Mouse (Mus musculus): Measurements from ENCODE around the gene Mrpl20.
"Not testable (repeated sequence)": the region's sequence is repeated elsewhere in the genome, so short reads cannot be mapped to it uniquely, and the experiment has no call there.

The Mrpl20 gene

DNA sequence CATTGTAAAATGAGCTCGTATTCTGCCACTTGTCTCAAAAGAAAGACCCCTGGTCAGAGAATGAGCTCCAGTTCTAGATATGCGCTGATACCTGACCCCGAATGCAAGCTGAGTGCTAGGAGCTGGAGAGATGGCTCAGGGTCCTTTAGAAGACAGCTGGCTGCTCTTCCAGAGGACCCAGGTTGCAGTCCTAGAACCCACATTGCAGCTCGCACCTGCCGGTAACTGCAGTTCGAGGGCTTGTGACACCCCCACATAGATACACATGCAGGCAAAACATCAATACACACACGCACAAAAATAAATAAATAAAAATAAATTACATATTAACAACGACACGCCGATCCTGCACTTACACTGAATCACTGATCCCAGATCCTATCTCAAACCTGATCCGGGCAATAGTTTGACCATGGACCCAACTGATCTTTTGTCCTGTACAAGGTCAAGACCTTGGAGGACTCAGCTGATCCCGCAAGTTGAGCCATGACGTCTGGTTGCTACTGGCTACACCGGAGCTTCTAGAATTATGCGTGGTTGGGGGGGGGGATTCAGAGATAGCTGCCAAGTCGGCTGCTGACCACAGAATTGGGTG is 19.1 kb upstream of the Mrpl20 start:
- DNase-seq (ENCODE audit: low read depth, low spot score), result no peak

DNA sequence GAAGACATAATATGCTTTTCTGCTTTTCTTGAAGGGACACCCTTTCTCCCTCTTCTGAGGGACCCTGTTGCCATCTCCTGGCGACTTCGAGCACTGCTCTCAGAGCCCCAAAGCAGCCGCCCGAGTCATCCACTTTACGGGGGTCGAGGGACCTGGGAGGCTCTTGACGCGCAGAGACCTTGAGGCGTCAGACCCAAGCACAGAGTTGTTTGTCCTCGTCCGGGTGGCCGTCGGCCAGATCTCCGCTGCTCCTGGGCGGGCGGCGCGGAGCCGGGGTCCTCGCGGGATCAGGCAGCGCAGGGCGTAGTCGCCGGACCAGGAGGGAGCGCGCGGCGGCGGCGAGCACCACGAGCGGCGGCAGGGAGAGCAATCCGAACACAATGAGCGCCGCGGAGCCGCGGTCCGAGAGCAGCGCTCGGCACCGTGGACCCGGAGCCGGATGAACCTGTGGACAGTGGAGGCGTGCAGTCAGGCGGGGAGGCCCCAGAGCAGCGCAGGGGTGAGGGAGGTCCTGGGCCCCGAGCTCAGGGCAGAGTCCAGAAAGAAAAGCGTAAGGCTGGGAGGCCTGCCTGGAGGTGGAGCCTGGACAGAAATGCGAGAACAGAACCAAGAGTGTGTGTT is 18.5 kb upstream of the Mrpl20 start:
- peak; percentile 86 for DNase-seq (ENCODE audit: low read depth, low spot score)

DNA sequence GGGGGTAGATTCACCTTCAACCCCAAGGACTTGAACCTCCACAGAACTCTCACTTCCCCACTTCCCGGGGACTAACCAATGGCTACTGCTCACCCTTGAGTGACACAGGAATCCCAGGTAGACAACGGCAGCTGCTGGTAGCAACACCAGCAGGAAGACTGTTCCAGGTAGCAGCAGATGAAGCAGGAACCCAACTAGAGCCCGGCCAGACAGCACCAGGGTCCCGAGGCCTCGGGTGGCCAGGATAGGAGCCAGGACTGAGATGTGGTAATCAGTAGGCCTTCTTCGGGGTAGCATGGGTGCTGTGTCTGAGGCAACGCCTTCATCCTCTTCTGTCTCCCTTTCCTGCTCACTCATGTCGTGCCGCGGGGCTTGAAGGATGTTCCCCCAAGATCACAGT is 17.4 kb upstream of the Mrpl20 start:
- no peak for DNase-seq (ENCODE audit: low read depth, low spot score)

DNA sequence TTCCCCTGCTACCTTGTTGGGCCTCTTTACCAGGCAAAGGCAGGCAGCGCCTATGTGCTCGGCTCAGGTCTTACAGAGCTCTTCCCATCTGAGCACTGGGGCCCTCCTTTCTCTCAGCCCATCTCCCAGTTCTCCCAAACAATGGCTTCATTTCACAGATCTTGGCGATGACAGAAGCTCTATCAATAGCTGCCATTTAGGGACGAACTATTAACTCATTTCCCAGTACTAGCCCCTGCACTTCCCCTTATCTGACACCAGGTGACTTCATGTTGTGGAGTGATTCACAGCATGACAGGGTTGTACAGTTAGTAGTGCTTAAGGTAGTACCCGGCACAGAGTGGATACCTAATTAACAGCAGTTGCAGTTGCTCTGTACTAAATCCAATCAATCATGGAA is 16.9 kb upstream of the Mrpl20 start, which contains the start of gene Tmem88b:
Gene Tmem88b, minus strand, starts transcription at position 56 of the 400 bp plus-strand sequence.
- peak; percentile 55 for DNase-seq (ENCODE audit: low read depth, low spot score)

DNA sequence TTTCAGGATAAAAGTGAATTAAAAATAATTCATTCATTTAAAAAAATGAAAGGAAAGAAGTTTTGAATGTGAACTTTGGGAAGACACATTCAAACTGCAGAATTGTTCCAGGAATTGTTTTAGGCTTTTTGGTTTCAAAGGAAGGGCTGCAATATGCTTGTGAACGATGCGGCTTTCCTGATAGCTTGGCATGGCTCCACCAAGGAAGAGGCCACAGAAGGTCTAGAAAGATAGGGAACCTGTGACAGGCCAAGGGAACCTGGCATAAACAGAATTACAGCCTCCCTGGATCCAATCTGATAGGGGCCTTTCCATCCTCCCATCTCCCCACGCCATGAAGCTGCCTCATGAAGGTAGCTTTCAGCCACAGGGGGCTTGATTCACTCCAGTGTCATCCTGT is 14.4 kb upstream of the Mrpl20 start:
- no peak for DNase-seq (ENCODE audit: low read depth, low spot score)

DNA sequence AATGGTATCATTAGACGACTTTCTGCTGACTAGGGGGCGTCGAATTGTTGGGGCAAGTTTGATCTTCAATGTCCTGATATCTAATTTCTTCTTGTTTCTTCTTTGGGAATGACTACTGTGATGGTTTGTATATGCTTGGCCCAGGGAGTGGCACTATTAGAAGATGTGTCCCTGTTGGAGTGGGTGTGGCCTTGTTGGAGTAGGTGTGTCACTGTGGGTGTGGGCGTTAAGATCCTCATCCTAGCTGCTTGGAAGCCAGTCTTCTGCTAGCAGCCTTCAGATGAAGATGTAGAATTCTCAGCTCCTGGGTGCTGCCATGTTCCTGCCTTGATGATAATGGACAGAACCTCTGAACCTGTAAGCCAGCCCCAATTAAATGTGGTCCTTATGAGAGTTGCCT is 13.8 kb upstream of the Mrpl20 start:
- DNase-seq (ENCODE audit: low read depth, low spot score), result not testable (repeated sequence)

DNA sequence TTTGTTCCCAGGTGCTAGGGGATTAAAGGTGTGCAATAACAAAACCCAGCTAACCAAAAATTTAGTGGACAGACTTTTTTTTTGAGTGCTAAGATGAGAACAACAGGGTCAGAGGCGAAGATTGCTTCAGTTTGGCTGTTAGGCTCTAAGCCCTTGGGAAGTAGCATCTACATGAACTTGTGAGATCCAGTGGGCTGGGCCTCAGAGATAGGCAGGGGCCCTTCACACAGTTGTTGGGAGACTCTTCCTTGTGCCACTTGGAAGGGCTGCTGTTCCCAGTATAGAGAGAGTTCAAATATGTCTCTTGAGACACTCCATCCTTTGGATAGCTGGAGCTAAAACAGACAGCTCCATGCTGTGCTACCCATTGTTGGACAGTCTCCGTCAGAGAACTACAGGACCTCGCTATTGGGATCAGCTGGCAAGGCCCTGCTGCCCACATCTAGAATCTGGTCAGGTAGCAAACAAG is 12.6 kb upstream of the Mrpl20 start, which contains the start of gene Ankrd65:
Gene Ankrd65, plus strand, starts transcription at position 419 of the 469 bp plus-strand sequence.
- DNase-seq (ENCODE audit: low read depth, low spot score), result no peak

DNA sequence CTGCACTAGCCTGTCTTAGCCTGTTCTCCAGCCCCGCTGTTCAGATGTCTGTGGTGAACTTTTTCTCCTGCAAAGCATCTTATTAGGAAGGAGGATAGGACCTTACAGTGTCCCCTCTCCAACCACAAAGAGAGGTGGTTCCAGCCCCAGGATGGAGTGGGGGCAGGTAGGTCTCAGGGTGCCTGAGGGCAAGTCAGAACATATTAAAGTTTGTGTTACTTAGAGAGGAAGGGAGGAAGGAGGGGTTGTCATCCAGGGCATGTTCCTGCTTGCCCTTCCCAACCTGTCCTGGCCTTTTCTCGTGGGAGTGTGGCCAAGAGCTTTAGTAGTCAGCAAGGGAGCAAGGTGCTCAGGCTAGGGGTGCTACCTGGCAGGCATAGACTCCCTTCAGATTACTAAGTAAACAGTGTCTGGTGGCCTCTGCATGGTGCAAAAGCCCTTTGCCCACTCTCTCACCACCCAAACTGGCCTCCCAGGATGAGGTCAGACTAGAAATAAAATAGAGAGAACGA is 12.0 kb upstream of the Mrpl20 start:
- DNase-seq (ENCODE audit: low read depth, low spot score), result no peak

DNA sequence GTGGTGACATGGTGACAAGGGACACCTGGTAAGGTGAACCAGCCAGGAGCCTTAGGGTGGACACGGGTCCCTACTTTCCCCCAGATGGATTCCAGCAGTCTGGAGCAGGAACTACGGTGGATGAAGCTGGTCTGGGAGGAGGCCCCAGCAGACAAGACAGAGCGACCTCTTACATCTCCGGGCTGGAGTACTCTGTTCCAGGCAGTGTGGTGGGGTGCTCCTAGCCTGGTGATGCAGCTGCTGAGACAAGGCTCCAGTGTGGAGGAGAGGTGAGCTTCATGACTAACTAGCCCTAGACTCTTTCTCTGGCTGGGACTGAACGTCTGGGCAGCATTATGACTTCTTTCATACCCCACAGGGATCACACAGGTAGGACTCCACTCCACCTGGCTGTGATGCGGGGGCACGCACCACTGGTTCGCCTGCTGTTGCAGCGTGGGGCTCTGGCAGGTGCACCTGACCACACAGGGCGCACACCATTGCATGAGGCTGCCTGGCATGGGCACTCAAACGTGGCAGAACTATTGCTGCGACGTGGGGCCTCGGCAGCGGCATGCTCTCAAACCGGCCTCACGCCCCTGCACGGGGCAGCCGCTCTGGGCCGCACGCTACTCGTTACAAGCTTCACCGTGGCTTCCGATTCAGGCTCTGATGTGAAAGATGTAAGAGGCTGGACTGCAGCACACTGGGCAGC is 11.3 kb upstream of the Mrpl20 start:
- DNase-seq (ENCODE audit: low read depth, low spot score), result no peak

DNA sequence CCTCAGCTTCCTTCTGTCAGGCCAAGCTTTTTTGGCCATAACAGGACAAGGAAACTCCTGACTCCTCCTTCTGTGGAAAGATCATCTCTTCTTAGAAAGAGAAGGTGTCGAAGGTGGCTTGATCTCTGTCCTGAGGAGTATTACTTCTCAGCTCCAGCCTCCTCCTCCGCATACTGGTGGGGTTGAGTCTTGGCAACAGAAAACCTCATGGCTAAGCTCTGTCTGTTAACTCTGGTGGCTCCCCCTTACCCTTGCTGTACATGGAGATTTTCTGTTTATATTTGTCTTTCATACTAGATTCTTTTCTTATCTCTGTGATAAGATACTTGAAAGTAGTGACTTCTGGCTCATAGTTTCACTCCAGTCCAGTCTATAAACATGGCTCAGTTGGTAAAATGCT is 8.9 kb upstream of the Mrpl20 start:
- DNase-seq (ENCODE audit: low read depth, low spot score), result no peak

DNA sequence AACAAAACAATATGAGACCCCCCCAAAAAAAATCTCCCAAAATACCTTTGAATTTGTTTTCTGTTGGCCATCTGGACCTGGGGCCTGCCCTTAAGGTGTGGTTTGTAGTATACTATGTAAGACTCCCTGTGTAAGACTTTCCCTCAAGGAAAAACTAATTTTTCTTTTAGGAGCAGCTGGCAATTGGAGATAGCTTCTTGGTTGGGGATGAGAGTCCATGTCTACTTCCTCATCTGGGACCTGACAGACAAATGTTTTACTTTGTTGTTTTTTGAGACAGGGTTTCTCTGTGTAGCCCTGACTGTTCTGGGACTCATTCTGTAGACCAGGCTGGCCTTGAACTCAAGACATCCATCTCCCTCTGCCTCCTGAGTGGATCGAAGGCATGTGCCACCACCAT is 603 bp upstream of the Mrpl20 start:
- DNase-seq (ENCODE audit: low read depth, low spot score), result no peak

DNA sequence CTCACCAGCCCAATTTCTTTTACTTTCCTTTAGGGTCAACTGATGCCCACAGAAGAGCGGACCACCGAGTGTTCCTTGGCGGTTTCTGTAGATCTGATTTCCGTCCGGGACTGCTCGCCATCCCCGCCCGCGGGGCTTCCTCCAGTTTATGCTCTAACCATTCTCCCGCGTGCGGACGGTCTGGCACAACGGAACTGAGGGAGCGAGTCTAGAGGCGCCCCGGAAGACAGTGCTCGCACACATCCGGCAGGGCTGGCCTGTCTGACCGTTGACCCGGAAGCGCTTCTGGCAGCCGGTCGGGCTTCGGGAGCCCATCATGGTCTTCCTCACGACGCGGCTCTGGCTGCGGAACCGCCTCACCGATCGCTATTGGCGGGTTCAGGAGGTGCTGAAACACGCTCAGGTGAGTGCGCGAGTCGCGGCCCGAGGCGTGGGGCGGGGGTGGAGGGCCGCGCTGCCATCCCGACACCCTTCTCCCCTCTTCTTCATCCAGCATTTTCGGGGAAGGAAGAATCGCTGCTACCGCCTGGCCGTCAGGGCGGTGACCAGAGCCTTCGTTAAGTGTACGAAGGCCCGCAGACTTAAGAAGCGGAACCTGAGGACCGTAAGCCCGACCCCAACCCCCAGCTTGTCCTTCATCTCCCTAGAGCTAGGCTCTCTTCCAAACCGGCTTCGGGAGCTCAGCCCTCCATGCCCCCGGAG is 813 bp downstream of the Mrpl20 start:
- peak; percentile 96 for DNase-seq (ENCODE audit: low read depth, low spot score)

DNA sequence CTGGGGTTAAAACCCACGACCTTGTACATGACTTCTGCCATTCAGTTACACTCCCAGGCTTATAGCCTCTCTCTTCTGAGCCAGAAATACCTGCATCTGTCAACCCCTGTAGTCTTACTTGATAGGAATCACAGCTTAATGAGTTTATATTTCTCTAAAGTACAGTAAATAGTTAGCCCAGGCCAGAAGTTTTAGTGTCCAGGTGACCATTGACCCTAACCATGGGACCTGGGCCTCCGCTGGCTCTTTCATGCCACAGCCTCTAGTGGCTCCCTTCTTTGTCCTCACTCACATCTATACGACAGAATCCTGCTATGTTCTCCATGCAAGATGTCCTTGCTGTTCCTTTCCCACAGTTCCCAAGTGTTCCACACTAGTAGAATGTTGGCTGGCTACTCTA is 5.2 kb downstream of the Mrpl20 start:
- DNase-seq (ENCODE audit: low read depth, low spot score), result no peak

DNA sequence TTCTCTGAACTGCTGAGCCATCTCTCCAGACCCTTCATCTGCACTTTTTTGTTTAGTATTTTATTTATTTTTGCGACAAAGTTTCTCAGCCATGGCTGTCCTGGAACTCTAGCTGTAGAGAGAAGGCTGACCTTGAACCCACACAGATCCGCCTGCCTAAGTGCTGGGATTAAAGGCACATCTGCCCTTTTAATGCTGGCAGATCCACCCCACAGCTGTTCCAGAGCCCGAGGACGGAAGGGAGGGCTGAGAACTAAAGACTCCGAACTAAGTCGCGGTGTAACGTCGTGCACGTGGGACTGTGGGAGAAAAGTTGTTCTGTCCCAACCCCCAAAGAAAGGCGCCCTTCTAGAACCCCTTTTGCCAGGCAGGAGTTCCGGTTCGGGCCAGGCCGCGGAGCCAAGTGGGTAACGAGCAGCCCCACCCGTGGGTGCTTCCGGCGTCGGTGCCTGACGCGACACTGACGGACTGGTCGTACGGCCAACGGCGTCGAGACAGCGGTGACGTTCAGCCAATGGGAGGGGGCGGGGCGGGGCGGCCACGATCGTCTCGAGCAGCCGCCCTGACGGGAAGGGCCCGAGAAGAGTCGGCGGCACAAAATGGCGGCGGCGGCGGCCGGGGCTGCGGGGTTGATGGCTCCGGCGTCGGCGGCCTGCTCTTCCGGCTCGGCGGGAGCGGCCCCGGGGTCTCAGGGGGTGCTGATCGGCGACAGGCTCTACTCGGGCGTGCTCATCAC is 9.4 kb downstream of the Mrpl20 start, which contains the start of gene Ccnl2:
Gene Ccnl2, plus strand, starts transcription at position 561 of the 736 bp plus-strand sequence.
- DNase-seq (ENCODE audit: low read depth, low spot score), result peak; percentile 97

DNA sequence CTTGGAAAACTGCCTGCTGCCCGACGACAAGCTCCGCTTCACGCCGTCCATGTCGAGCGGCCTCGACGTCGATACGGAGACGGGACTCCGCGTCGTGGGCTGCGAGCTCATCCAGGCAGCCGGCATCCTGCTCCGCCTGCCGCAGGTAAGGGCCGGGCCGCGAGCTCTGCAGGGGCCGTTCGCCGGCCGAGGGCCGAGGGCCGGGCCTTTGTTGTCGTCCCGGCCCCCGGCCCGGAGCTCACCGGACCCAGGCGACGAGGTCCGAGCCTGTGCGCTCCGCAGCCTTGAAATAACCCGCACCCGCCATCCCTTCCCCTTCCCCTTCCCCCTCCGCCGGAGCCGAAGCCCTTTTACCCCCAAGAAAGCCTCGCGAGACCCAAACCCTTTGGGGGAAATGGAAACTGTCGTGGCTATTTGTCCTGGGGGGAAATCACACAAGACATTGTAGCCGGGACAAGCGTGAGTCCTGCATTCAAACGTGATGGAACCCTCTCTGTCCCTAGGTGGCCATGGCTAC is 10.0 kb downstream of the Mrpl20 start:
- peak; percentile 80 for DNase-seq (ENCODE audit: low read depth, low spot score)

DNA sequence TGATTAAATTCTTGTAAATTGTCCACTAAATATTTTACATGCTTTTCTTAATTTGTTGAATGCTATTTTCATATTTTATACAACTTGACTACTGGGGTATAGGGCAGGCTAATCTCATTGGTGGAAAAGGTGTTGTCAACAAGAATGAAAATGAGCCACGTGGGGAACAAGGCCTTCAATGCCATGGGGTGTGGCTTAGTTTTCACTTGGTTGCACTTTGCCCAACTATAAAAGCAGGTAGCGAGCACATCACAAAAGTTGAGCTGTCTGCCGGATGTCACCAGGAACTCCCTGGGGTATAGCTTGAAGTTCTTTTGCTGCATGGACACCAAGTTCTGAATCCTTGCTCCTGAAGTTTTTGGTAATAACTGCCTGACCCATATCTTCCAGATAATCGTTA is 14.9 kb downstream of the Mrpl20 start:
- peak; percentile 26 for DNase-seq (ENCODE audit: low read depth, low spot score)

DNA sequence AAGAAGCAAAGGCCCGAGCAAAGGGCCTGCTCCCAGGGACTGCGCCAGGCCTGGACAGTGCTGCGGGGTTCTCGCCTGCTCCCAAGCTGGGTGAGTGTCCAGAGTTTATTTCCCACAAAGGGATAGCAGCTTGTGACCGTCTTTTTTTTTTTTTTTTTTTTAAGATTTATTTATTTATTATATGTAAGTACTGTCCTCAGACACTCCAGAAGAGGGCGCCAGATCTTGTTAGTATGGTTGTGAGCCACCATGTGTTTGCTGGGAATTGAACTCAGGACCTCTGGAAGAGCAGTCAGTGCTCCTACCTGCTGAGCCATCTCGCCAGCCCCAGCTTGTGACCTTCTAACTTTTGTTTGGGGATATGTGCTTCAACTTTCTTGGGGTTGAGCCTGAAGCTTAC is 18.3 kb downstream of the Mrpl20 start:
- peak; percentile 64 for DNase-seq (ENCODE audit: low read depth, low spot score)

DNA sequence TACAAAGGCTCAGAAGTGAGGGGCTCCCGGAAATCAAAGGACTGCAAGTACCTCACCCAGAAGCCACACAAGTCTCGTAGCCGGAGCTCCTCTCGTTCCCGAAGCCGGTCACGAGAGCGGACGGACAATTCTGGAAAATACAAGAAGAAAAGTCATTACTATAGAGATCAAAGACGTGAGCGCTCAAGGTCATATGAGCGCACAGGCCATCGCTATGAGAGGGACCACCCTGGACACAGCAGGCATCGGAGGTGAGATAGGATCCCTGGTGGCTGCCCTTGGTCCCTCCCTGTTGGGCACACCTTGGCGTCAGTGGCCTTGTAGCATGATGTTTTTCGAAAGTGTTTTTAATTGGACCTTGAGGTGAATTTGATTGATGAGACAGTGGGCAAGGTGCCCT is 20.8 kb downstream of the Mrpl20 start:
- DNase-seq (ENCODE audit: low read depth, low spot score), result no peak

DNA sequence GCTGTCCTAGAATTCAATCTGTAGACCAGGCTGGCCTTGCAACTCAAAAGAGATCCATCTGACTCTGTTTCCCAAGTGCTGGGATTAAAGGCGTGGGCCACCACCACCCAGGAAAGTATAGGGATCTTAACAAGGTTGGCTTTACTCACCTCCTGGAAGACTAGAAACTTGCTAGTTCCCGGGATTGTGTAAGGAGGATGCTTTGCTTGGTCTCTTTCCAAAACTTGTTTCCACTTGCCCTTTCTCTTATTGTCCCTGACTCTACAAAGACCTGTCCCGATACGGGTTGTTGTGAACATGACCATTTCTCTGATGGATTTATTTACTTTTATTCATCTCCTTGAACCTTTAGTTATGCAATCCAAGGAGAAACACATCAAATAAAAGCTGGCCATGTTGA is 27.2 kb downstream of the Mrpl20 start:
- DNase-seq (ENCODE audit: low read depth, low spot score), result no peak

DNA sequence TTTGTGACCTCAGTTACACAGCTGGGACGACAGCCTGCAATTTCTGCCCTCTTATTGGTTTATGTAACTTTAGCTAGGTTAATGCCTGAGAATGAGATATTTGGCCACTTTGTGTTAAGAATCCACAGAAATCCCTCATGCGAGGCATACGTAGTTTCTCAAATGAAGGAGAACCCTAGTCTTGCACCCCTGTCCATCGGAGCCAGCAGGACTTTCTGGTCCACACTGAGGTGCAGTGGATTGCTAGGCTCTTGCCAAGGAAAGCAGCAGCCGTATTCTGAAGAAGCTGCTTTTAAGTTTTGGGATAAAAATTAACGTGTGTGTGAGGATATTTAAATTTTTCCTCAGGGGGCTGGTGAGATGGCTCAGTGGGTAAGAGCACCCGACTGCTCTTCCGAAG is 27.9 kb downstream of the Mrpl20 start:
- DNase-seq (ENCODE audit: low read depth, low spot score), result no peak

DNA sequence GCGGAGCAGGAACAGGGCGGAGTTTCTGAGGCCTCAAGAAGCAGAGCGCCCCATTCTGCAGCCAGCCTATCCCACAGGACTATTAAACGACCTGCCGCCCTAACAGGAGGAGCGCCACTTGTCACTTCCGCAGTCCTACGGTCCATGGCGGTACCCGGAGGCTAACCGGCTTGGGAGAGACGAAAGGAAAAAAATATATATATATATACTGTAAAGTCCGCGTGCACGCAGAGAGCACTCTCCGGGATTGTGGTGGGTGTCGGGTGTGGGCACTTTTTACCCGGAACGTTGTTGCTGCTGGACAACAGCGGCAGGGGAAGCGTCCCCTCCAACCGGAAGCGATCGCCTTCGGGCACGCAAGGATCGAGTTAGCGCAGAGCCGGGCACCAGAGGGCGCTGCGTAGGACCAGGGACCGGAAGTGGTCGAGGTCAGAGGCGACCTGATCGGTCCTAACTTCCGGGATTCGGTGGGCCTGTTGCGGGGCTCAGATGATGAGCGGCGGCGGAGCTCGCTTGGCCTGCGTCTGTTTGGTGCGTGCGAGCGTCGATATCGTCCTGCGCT is 28.6 kb downstream of the Mrpl20 start, which contains the start of gene Aurkaip1:
Gene Aurkaip1, plus strand, starts transcription at position 68 of the 562 bp plus-strand sequence.
- peak; percentile 98 for DNase-seq (ENCODE audit: low read depth, low spot score)

All from R1 (cell line).